Mouse (Mus musculus) lung, postnatal 14 days (tissue): ENCODE results near the gene Nek9.

Source experiments
- DNase-seq: peaks from one replicate; pipeline ENCODE4 v3.0.0; 2021

Nek9 gene

DNA sequence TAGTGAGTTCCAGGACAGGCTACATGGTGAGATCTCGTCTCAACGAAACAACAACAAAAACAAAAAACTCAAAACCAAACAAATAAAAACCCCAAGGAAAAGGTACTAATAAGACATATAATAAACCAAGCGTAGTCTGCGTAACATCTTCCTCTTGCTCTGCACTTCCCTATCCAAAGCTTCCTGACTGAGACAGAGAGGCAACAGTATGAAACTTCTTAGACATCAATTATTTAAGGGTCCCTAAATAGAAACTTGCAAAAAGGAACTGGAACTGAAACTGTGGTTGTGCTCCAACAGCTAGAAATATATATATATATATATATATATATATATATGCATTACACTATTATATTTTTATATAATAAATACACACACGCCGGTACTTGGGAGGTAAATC is 6.4 kb upstream of the Nek9 start:
- DNase-seq: no peak

DNA sequence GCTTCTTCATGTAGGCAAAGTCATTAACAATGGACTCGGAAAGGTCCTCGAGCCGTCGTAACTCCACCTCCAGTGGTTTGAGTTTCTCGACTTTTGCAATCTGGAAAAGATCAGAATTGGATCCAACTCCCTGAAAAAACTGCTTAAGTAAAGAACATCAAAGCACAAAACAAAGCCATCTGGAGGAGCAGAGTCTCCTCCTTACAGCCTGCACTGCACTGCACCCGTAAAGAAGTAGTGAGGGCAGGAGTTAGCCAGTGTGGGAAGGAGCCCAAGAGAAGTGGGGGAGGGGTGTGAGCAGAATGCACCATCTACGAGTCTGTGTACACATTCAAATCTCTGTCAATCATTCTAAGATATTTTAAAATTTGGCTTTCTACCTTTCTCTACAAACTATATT is 5.1 kb upstream of the Nek9 start:
- DNase-seq: no peak

DNA sequence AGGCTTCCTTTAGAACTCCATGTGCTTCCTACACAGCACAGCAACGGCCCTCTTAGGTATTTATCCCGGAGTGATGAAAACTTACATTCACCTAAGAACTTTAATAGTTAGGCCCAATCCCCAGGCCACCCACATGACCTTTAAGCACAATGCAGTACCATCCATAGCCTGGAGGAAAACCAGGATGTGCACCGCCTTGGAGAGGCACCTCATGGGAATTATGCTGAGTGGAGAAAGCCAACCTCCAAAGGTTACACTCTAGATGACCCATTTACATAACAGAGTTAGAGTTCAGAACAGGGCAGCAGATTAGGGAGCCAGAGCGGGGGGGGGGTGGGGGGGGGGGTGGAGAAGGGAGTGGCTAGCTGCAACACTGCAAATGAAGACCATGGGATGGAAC is 3.1 kb upstream of the Nek9 start:
- no peak for DNase-seq

DNA sequence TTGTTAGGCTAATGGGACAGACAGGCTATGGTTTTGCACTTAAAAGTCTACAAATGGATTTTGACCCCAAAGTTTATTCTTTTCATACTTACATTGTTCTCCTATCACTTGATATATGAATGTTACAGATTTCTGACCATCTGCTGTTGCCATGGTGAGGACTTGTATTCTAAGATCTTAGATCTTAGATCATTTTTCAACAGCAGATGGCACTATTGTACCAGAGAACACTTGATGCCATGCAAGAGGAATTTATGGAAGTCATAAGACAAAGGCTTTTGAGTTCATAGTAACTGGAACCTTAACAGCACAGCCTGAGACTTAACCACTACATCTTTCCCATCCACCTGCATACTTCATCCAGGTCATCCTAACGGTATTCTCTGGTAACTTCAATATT is 2.0 kb upstream of the Nek9 start:
- DNase-seq: peak; percentile 31

DNA sequence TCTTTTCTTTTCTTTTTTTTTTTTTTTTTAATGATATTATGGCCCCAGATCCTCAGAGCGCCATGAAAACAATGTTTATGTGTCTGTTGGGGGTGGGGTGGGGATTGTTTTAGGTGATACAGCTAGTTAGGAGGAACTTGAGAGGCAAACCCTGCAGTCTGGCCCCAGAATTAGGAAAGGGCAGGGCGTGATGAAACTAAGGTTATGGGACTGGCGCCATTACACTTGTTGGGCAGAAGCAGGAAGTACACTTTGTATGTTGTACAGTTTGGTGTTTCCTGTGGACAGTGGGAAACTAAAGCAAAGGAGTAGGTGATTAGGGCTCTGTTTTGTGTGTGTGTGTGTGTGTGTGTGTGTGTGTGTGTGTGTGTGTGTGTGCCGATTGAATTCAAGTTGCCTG is 785 bp upstream of the Nek9 start:
- peak; percentile 45 for DNase-seq

DNA sequence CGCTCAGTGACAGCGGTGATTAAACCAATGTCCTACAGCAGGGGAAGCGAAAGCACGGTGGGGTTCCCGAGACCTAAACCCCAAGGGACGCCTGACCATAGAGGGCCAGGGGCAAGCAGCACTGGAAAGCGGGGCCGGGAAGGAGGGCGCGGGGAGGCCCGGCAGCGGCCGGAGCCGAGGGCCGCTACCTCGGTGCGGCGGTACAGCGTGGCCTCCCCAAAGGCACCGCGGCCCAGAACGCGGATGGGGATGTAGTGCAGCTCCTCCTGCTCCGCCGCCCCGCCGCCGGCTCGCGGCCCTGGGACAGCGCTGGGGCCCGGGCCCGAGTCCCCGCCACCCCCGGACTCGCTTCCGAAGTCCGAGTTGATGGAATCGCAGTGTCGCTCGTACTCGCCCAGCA is 347 bp downstream of the Nek9 start:
- no peak for DNase-seq

DNA sequence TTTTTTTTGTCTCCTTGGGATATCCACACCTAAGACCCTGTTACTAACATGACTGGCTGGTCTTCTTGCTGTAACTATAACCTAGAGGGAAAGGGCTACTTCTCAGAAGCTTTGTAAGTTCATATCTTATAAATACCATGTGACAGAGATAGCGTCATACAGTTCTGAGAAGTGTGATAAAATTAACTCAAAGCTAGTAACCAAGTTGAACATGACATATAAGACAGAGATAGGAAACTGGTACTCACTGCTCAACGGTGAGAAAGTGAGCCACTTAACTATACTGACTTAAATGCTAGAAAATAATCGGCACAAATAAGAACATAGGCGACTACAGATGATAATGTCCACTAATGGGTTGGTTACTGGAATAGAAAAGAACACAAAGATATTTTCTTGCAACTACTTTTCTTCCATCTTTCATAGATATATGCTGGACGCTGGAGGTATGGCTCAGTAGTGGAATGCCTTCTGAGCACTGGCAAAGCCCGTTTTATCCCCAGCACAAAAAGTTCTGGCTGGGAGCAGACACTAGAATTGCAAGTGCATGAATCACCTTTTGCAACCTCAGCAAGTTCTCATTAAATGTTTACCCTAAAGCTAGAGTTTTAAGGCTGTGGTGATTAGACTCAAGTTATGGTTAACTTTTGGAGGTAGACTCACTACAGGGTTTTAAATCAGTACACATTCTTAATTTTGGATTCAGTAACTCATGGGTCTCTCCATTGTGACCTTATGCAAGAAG is 1.4 kb downstream of the Nek9 start:
- DNase-seq: no peak

DNA sequence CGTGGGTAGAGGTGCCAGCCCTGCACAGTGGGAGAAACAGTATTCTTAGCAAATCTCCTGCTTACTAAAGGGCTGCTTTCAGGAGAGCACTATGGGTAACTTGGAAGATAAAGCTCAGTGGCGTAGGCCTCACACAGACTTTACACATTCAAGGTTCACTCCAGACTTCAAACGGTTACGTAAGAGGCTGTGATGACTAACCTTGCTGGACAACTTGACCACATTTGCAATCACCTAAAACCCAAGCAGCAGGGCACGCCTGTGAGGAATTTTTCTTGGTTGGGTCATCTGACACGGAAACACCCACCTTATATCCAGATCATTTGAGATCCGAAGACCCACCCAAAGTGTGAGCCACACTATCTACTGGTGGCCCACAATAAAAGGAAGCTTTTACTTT is 9.0 kb downstream of the Nek9 start:
- no peak for DNase-seq

DNA sequence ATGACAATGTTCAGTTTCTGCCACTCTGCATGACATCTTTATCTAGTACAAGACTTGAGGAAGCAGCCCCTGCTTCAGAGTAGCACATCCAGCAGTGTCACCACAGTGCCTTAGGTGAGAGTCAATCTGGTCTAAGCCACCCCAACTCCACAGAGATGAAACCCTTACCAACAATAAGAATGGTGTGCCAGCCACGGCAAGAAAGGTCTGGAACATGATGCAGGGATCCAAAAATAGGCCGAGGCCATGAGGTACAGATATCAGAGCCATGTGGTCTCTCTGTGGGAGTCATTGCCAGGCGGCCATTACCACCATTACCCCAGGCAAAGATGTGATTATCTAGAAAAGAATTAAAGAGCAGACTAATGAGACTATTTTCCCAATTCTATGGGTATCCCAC is 30.5 kb downstream of the Nek9 start:
- no peak for DNase-seq

DNA sequence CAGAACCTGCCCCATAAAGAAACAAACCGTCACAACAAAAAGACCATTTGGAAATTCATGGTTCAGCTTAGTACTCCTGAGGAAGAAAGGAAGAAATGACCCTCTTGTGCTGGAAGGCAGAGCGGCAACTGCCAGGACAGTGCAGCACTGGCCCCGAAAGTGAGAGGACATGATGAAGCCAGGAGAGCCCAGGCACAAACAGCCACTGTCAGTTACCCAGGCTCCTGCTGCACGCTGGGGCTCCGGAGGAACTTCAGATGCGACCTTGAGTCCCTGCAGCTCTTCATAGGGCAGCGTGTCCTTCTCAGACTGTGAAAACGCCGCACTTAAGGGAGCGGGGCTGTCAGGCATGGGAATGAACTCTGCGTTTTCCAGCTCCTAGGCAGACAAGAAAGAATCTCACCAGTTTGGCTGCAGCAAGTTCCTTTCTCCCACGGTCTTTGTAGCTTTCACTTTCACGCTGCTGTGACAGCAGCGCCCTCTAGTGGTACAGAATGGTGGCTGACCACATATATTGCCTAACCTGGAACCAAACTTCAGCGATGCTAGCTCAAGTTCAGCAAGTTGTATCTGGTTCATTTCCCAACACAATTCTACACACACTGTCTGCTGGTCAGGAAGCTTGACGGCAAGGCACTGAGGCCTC is 33.8 kb downstream of the Nek9 start:
- peak; percentile 91 for DNase-seq

DNA sequence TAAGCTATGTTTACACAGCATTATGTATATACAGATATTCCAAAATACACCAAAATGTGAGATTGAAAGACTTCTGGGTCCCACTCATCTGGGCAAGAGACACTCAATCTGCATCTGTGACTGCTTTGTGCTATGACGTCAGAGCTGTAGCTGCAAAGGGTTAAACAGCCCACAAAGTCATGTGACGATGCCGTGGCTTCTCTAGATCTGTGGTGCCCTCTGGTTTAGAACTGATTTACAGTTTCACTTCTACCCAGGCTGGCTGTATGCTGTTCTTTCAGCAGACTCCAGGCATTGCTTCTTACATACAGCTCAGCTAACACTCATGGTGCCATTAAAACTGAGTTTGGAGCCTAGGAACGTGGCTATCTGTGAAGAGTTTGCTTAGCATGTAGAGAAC is 34.4 kb downstream of the Nek9 start:
- DNase-seq: no peak

DNA sequence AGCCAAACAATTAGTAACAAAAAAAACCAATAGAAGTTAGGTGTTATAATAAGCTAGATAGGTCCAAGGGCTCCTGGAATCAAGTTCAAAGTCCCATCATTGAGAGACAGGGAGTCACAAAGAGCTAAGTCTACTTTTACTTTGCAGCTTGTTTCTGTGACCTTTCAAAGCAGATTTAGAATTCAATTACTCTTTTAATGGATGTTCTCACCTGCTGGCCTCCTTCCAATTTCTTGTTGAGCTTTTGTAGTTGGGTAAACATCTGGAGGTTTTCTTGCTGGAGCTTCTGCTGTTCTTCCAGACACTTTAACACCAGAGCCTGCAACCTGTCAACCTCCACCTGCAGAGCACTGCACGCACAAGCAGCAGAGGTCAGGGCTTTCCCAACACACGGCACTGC is 35.9 kb downstream of the Nek9 start:
- DNase-seq: no peak

DNA sequence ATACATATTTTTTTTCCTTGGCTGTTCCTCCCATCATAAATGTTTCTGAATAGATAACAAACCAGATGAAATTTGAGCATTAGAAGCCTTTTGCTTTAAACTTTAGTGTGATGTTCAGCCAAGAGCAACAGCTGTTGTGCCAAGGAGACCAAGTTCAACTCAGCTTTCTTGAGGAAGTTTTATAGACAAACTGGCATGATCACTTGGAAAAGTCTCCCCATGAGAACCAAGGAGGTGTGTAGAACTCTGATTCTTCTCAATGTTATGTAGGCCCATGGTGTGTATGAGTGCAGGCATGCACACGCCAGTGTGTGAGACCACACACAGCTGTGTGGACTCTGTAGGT is 40.4 kb downstream of the Nek9 start:
- no peak for DNase-seq

DNA sequence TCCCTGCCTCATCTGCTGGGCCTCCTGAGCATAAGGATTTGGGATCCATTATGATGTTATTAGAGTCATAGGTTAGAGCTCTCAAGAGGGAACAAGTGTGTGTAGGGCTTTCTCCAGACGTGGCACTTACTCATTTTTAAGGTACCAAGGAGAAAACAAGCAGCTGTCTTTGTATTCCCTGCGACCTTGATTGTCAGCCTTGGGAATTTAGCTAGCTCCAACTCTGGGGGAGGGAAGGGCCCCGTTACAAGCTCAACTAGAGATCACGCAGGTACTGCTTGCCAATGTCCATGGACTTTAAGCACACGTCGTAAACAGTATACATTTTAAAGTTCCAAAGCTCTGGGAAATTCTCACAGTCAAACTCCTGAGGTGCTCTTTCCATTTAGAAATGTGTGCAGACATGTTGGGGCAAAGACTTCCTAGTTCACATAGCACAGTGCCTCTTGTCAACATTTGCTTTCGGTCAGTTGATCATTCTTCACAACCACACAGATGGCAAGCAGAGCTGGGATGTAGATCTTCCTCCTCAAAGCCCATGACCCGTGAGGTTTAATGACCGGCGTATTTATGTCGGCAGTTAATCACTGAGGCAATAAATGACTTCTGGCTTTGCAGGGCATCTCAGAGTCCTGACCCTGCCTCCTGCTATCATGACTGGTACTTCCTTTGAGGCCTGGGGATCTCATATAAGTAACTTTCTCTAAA is 40.9 kb downstream of the Nek9 start:
- DNase-seq: no peak

DNA sequence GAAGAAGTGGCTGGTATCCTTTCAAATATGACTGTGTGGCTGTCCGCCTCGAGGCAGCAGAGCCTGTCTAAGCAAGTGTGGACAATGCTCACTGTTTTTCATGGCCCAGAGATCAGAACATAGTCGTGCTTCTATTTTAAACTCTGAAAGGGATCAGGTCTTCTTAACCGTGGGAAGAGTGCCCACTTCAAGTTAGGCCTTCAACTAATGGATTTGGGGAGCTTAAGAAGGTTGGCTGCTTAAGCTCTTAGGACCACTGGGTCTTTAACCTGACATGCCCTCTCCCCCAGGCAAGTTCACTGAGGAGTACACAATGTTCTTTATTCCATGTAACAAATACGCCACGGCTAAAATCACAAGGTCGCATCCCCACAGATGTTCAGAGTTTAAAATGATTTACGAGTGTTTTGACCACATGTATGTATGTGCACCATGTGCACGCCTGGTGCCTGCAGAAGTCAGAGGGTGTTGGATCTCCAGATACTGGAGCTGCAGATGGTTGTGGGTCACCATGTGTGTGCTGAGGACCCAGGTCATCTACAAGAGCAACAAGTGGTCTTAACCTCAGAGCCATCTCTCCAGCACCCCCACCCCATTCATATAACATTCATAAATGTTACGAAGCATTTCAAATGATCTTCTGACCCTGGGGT is 41.7 kb downstream of the Nek9 start:
- DNase-seq: no peak

DNA sequence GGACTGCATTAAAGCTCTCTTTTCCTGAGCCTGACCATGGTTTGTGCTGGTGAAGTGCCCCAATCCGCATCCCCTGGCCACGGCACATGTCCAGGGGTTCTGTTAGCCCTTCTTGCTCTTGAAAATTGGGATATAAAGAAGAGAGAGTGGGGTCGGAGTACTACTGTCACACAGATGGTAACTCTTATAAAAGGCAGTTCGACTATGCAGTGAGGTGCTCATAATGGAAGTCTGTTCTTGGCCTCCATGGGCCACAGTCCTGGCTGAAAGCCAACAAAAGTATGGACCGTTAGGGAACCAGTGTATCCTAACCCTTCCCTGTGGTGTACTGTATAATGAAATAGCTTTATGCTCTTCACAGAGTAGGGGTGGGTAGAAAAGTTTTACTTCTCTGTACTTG is 42.2 kb downstream of the Nek9 start:
- no peak for DNase-seq

DNA sequence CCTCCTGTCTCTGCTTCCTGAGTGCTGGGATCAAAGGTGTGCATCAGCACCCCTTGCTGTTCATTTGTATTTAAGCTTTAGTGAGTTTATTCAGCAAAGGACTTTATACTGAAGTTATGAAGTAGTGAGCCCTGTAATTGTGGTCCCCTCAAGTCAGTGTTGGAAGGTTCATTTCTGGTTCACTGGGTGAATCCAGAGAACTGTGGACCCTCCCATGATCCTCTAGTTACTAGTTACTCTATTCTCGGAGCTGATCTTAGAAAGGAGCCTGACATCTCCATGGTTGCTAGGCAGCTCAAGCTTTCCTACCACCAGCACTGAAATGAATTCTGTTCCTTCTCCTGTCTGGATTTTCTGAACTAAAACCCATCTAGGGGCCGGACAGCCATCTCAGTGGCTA is 43.7 kb downstream of the Nek9 start:
- DNase-seq: no peak

DNA sequence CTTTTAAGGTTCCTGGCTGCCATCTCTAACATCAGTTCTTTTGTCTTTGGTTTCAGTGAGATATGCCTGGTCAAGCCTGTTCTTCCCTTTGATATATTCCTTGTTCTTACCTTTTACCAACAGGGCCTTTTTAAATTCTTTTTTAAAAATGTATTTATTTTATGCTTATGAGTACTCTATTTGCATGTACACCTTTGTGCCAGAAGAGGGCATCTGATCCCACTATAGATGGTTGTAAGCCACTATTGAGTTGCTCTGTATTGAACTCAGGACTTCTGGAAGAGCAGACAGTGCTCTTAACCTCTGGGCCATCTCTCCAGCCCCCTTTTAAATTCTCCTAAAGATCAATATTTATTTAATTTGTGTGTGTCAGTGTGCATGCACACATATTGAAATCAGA is 46.3 kb downstream of the Nek9 start:
- DNase-seq: no peak

DNA sequence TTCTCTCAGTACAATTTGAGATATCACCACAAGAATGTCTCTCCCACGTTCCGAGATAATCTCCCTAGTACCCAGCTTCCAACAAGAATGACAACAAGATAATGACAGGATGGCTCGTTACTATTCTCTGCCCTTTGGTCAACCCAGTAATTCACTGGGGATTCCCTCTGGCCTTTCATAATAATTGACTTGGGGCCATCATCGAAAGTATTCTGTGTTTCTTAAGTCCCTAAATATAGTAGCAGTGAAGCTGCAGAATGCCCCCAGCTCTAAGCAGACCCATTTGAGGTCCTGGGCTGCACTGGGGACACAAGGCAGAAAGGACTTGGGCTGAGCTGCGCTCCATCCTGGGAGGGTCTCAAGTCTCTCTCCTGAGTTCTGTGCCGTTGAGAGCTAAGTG is 46.9 kb downstream of the Nek9 start:
- no peak for DNase-seq

DNA sequence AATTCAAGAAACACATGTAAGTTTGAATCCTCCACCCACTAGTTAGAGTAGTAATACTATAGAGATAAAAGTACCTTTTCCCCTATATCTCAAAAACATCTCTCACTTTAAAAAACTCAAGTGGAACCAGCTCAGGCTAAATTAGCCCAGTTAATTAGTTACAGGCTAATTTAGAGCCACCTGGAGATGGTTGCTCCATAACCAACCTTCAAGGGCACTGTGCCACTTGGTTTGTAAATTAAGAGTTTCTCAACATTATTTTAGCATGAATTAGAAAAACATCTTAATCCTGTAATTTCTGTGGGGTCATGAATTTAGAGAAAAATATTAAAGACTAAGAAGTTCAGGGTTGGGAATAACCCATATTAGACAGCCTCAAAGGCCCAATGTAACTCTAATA is 47.6 kb downstream of the Nek9 start:
- no peak for DNase-seq

DNA sequence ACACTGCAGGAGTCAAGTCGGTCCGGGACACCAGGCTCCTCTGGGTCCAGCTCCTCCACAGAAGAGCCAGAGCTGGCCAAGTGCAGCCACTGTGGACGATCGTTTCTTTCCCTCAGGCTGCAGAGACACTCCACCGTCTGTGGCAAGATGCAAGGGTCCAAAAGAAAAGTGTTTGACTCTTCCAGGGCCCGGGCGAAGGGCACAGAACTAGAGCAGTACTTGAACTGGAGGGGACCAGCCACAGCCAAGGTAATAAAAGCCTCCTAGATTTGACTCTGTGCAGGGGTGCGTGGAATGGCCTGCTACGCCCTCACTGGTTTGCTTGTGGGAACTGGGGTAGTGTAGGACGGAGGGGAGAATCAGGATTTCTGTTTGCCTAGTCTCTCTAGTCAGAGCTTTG is 48.5 kb downstream of the Nek9 start:
- DNase-seq: no peak

DNA sequence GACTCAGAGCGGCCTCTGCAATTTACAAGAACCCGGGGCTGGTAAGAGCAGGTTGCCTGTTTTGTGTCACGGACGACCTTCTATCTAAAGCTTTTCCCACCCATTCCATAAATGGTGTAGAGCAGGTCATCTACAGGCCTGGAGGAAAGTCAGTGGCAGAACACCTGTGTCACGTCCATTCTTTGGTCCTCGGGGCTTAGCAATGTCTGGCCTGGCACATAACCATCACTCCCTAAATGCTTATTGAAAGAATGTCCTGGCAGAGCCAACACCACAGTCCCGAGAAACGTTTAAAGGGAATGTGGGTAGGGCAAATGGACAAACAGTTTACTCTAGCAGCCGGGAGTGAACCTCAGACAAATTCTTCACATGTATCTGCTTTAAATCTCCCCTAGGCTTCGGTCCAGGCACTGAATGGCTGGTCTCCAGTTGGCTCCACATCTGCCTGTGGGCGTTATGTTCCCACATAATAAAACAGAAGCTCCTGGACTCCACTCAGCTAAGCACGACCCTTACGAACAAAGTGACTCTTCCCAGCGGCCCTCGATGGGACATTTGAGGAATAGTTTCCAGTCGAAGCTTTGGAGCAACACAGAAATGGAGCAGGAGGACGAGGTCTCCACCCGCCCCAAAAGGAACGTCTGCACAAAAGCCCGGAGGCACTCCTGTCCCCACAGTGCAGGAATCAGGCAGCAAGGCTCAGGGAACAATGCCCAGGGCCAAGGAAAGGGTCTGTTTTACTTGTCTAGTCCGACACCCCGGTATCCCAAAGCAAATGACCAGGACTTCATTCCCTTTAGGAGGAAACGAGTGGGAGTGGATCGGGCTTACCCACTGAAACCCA is 49.8 kb downstream of the Nek9 start:
- DNase-seq: peak; percentile 45
